8 mouse cellular contexts compared by ENCODE assay signal in the genomic region with DNA sequence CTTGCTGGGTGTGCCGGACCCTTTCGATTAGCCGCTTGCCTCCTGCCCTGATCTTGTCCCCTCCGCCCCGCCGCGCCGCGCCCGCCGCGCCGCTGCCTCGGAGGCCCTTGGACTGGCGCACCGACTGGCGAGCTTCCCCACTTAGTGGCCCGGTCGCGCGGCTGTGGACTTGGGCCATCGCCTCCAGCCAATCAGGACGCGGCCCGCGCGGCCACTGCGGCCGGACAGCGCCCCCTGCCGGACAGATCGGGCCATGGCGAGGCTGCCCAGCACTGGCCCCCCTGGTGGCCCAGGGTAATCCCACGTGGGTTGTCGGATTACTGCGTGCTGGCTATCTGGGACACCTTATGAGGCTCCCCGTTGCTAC. TPM values are rescaled to one million over a fixed set of nuclear protein-coding genes. Genes with fewer than 3 reads are reported as not detected.
DNase-seq lines count a peak whose midpoint lies in the region; ATAC-seq and TF ChIP-seq lines count a peak whose summit lies in the region.

Synm (minus strand) TSS at position 114 of the 367 bp plus-strand sequence.

- H3K36me3 ChIP-seq in embryonic facial prominence, embryonic 15.5 days, result no peaks in the 10 kb centered on the region
- H3K36me3 ChIP-seq in heart, embryonic 11.5 days (ENCODE audit: control insufficient read depth, insufficient read depth, low read length), result no peaks in the 10 kb centered on the region
- H3K36me3 ChIP-seq in kidney, postnatal 0 days (ENCODE audit: insufficient read depth, low read length), result no peaks in the 10 kb centered on the region
- no peaks in the 10 kb centered on the region for H3K36me3 ChIP-seq in liver, adult 2 months (ENCODE audit: control insufficient read depth, insufficient read depth, low read length)
- H3K36me3 ChIP-seq in stomach, embryonic 14.5 days (ENCODE audit: control insufficient read depth, insufficient read depth, low read length), result no peaks in the 10 kb centered on the region

- no peaks in the 10 kb centered on the region for H3K79me2 ChIP-seq in liver, adult 2 months (ENCODE audit: control insufficient read depth, insufficient read depth, low read length)

- H3K4me3 ChIP-seq in embryonic facial prominence, embryonic 15.5 days (replicated peaks), result peak within 1 kb of the TSS; percentile 54
- peak within 1 kb of the TSS; percentile 63 for H3K4me3 ChIP-seq in heart, embryonic 11.5 days (ENCODE audit: low read depth, low read length)
- H3K4me3 ChIP-seq in kidney, postnatal 0 days (replicated peaks; ENCODE audit: low read depth, low read length), result peak within 1 kb of the TSS; percentile 50
- H3K4me3 ChIP-seq in liver, adult 2 months (ENCODE audit: insufficient read depth, low read depth, low read length), result peak within 1 kb of the TSS; percentile 55; the same call in 1 of the 2 replicates
- peak within 1 kb of the TSS; percentile 53 for H3K4me3 ChIP-seq in stomach, embryonic 14.5 days (ENCODE audit: low read depth, low read length)

- H3K27ac ChIP-seq in embryonic facial prominence, embryonic 15.5 days (replicated peaks), result no peak within 1 kb of the TSS
- no peak within 1 kb of the TSS for H3K27ac ChIP-seq in heart, embryonic 11.5 days (ENCODE audit: low read depth, low read length)
- no peak within 1 kb of the TSS for H3K27ac ChIP-seq in kidney, postnatal 0 days
- no peak within 1 kb of the TSS for H3K27ac ChIP-seq in liver, adult 2 months (replicated peaks; ENCODE audit: insufficient read depth, low read depth, low read length)
- H3K27ac ChIP-seq in stomach, embryonic 14.5 days (ENCODE audit: low read length), result peak within 1 kb of the TSS; percentile 52

- peak; percentile 98 for TF ChIP-seq CTCF in kidney, postnatal 0 days (IDR thresholded peaks at IDR 0.05; ENCODE audit: low read depth)
- TF ChIP-seq CTCF in liver, adult 2 months (IDR thresholded peaks at IDR 0.05; ENCODE audit: low read depth, low read length), result peak; percentile 91

- under 1% methylated on average over 37 of the region's 37 CpGs for WGBS in embryonic facial prominence, embryonic 15.5 days
- WGBS in heart, embryonic 11.5 days (ENCODE audit: insufficient replicate concordance), result under 1% methylated on average over 37 of the region's 37 CpGs
- 0% methylated on average over 29 of the region's 37 CpGs for WGBS in kidney, postnatal 0 days
- 1% methylated on average over 37 of the region's 37 CpGs for WGBS in liver, adult 2 months
- WGBS in stomach, embryonic 14.5 days, result 0% methylated on average over 37 of the region's 37 CpGs

- H3K27me3 ChIP-seq in embryonic facial prominence, embryonic 15.5 days, result peaks cover 39% of the 10 kb centered on the region
- peaks cover 10% of the 10 kb centered on the region for H3K27me3 ChIP-seq in heart, embryonic 11.5 days (ENCODE audit: control insufficient read depth, insufficient read depth, low read length)
- H3K27me3 ChIP-seq in kidney, postnatal 0 days (ENCODE audit: insufficient read depth, low read length), result no peaks in the 10 kb centered on the region; the same call in 1 of the 2 replicates
- H3K27me3 ChIP-seq in liver, adult 2 months (ENCODE audit: control insufficient read depth, insufficient read depth, low read length), result peaks cover 4% of the 10 kb centered on the region; the same call in 1 of the 2 replicates
- H3K27me3 ChIP-seq in stomach, embryonic 14.5 days (ENCODE audit: control insufficient read depth, insufficient read depth, low read length), result 0 out of 2 replicates have a peak, but pooled peaks cover 3% of the 10 kb centered on the region

- no peaks in the 10 kb centered on the region for H3K9me3 ChIP-seq in embryonic facial prominence, embryonic 15.5 days (replicated peaks)
- no peaks in the 10 kb centered on the region for H3K9me3 ChIP-seq in heart, embryonic 11.5 days (replicated peaks; ENCODE audit: control insufficient read depth, low read length)
- no peaks in the 10 kb centered on the region for H3K9me3 ChIP-seq in kidney, postnatal 0 days (replicated peaks; ENCODE audit: low read length)
- H3K9me3 ChIP-seq in stomach, embryonic 14.5 days (ENCODE audit: control insufficient read depth, low read depth, low read length), result no peaks in the 10 kb centered on the region

- H3K4me1 ChIP-seq in embryonic facial prominence, embryonic 15.5 days, result peaks cover 19% of the 10 kb centered on the region
- no peaks in the 10 kb centered on the region; the same call in 1 of the 2 replicates for H3K4me1 ChIP-seq in heart, embryonic 11.5 days (ENCODE audit: control insufficient read depth, insufficient read depth, low read length)
- peaks cover 3% of the 10 kb centered on the region; the same call in 1 of the 2 replicates for H3K4me1 ChIP-seq in kidney, postnatal 0 days (replicated peaks; ENCODE audit: insufficient read depth, low read length)
- H3K4me1 ChIP-seq in liver, adult 2 months (ENCODE audit: control insufficient read depth, insufficient read depth, low read length), result peaks cover 7% of the 10 kb centered on the region
- H3K4me1 ChIP-seq in stomach, embryonic 14.5 days (ENCODE audit: control insufficient read depth, insufficient read depth, low read length), result peaks cover 9% of the 10 kb centered on the region

- DNase-seq in 3134 (ENCODE audit: extremely low read depth, insufficient read length, low spot score), result peak; percentile 16
- peak; percentile 92 to 97 for DNase-seq in adrenal gland, postnatal 4 days (ENCODE audit: low spot score in 2 of 2)
- peak; percentile 88 for DNase-seq in kidney, postnatal 0 days (ENCODE audit: low spot score)
- peak; percentile 48 for DNase-seq in liver, adult 2 months (ENCODE audit: extremely low read depth, low read depth, low spot score)
- peak; percentile 35 to 40 for DNase-seq in natural killer cell, adult 2 months (ENCODE audit: low spot score in 2 of 2)

- peak within 1 kb of the TSS; percentile 33 for H3K9ac ChIP-seq in embryonic facial prominence, embryonic 15.5 days
- peak within 1 kb of the TSS; percentile 69 for H3K9ac ChIP-seq in heart, embryonic 11.5 days (ENCODE audit: low read depth, low read length)
- H3K9ac ChIP-seq in kidney, postnatal 0 days (ENCODE audit: low read depth, low read length), result peak within 1 kb of the TSS; percentile 52
- peak within 1 kb of the TSS; percentile 55 for H3K9ac ChIP-seq in liver, adult 2 months (ENCODE audit: low read depth, low read length)
- H3K9ac ChIP-seq in stomach, embryonic 14.5 days (replicated peaks; ENCODE audit: low read depth, low read length), result peak within 1 kb of the TSS; percentile 40

- ATAC-seq in embryonic facial prominence, embryonic 15.5 days (ENCODE audit: insufficient number of reproducible peaks, low FRiP score, low TSS enrichment, low read depth), result peak; percentile 89
- ATAC-seq in heart, embryonic 11.5 days (replicated peaks; ENCODE audit: insufficient number of reproducible peaks, low FRiP score, low TSS enrichment), result peak; percentile 86
- ATAC-seq in kidney, postnatal 0 days (replicated peaks; ENCODE audit: low FRiP score, low read depth), result peak; percentile 92
- ATAC-seq in stomach, embryonic 14.5 days (ENCODE audit: insufficient number of reproducible peaks, insufficient read depth, low FRiP score, low read depth), result peak; percentile 86

- TF ChIP-seq POLR2A in liver, adult 2 months (IDR thresholded peaks at IDR 0.05; ENCODE audit: extremely low read depth, insufficient read depth, low read length), result 0 out of 2 replicates have a peak, but pooled peaks have one; percentile 36

- peak within 1 kb of the TSS; percentile 100 for H3K4me2 ChIP-seq in embryonic facial prominence, embryonic 15.5 days (replicated peaks)
- peak within 1 kb of the TSS; percentile 100 for H3K4me2 ChIP-seq in heart, embryonic 11.5 days
- peak within 1 kb of the TSS; percentile 88 for H3K4me2 ChIP-seq in kidney, postnatal 0 days (ENCODE audit: low read length)
- peak within 1 kb of the TSS; percentile 100 for H3K4me2 ChIP-seq in stomach, embryonic 14.5 days (replicated peaks; ENCODE audit: low read depth, low read length)

RNA-seq across cellular contexts. Expression of gene Synm, which starts in this region (rescaled TPM):
- total RNA-seq in adrenal gland, postnatal 4 days (2021), result 1 to 10 TPM; 4.5 to 5.1 TPM
- 1.1 and 1.9 TPM in 2 replicates for polyA plus RNA-seq in embryonic facial prominence, embryonic 15.5 days (2015; fragmentation: Nextera tagmentation; extraction: Ambion mirVana)
- 3.4 and 5.9 TPM in 2 replicates for polyA plus RNA-seq in heart, embryonic 11.5 days (2014; fragmentation: Nextera tagmentation; extraction: Ambion mirVana)
- polyA plus RNA-seq in kidney, postnatal 0 days (2015; fragmentation: Nextera tagmentation; extraction: Ambion mirVana), result 0.60 and 1.2 TPM in 2 replicates
- 0.37 and 0.40 TPM in 2 replicates for total RNA-seq in liver, adult 2 months (2014; rRNA removed)
- polyA plus RNA-seq in liver, adult 2 months (2012; rRNA removed), result 0.07 and 0.12 TPM in 2 replicates
- 2.6 and 3.4 TPM in 2 replicates for polyA plus RNA-seq in stomach, embryonic 14.5 days (2014; fragmentation: Nextera tagmentation; extraction: Ambion mirVana)

Comparison
In these comparisons a context has a peak if more than half of its experiments do, and no peak if none do; other contexts are left out.
1. Peak in DNase-seq, H3K4me3 ChIP-seq and H3K9ac ChIP-seq in liver, adult 2 months; RNA of the gene not detected or under 1 TPM.
2. DNase-seq: peak in every context shown above with its lines; median percentile 94 in adrenal gland, postnatal 4 days; 88 in kidney, postnatal 0 days; 48 in liver, adult 2 months; 38 in natural killer cell, adult 2 months; 16 in 3134.